Mouse (Mus musculus) bone marrow macrophage, adult 2 months (primary cell): Measurements from ENCODE around the gene Zp2. TPM values are rescaled to one million over a fixed set of nuclear protein-coding genes. Genes with fewer than 3 reads are reported as not detected.
A peak's percentile ranks its signal among the peaks of the same experiment; 100 is the strongest.

Source experiments
- H3K27ac ChIP-seq: 2 replicates; pipeline ENCODE4 v1.5.1; 2012; ENCODE audit warnings: low read depth, low read length; ENCODE audit not compliant: insufficient read depth
- H3K4me1 ChIP-seq: 2 replicates; pipeline ENCODE4 v1.6.1; 2012; ENCODE audit warnings: low read length; ENCODE audit not compliant: control insufficient read depth, insufficient read depth
- H3K4me3 ChIP-seq: 2 replicates; pipeline ENCODE4 v1.5.1; 2012; ENCODE audit warnings: mild to moderate bottlenecking, low read length, moderate library complexity; ENCODE audit not compliant: insufficient read depth
- CTCF ChIP-seq: IDR thresholded peaks from 2 replicates; pipeline ENCODE4 v1.5.1; 2012; ENCODE audit warnings: low read depth, mild to moderate bottlenecking, low read length, moderate library complexity
- POLR2A ChIP-seq: IDR thresholded peaks from 2 replicates; pipeline ENCODE4 v1.6.1; 2012; ENCODE audit warnings: mild to moderate bottlenecking, low read depth, low read length, borderline replicate concordance
- polyA plus RNA-seq: library from polyadenylated mRNA; stranded (reverse); fragments of >200 nt; gene quantifications from 2 replicates; pipeline ENCODE4 v1.2.4, GENCODE M21; 2012; ENCODE audit not compliant: missing spikeins, insufficient read depth, insufficient read length

Zp2 gene
- polyA plus RNA-seq, 1 experiment, result not detected

GRCm38 (mm10) chr7:120104975-120105374 is 40.1 kb downstream of the Zp2 start:
- Histone ChIP-seq H3K27ac (no peak overlapping the region), H3K4me3 (no peak overlapping the region), H3K4me1 (peaks cover 13% of the 10 kb centered on the region)
- no peak for TF ChIP-seq CTCF
- TF ChIP-seq POLR2A, result no peak

GRCm38 (mm10) chr7:120103019-120103567 is 42.0 kb downstream of the Zp2 start:
- Histone ChIP-seq H3K4me3 (peak overlapping the region; percentile 99), H3K27ac (no peak overlapping the region), H3K4me1 (peaks cover 13% of the 10 kb centered on the region)
- TF ChIP-seq CTCF, result no peak

- H3K4me3 ChIP-seq, result peak within 1 kb of the TSS; percentile 99
- peaks cover 13% of the 10 kb centered on the region for H3K4me1 ChIP-seq
- TF ChIP-seq CTCF, result no peak
- no peak; the same call in 1 of the 2 replicates for TF ChIP-seq POLR2A
- H3K27ac ChIP-seq, result peak within 1 kb of the TSS; percentile 52
Measured at GRCm38 (mm10) chr7:120102164-120102972, 42.7 kb downstream of the Zp2 start, which contains the start of gene Tmem159. TSS of gene Tmem159 (plus strand) at chr7:120102353.

- no peak overlapping the region for H3K27ac ChIP-seq
- peak; percentile 94 for TF ChIP-seq CTCF
- no peak for TF ChIP-seq POLR2A
- H3K4me1 ChIP-seq, result peaks cover 5% of the 10 kb centered on the region
- H3K4me3 ChIP-seq, result no peak overlapping the region
Measured at GRCm38 (mm10) chr7:120098403-120098802, 46.7 kb downstream of the Zp2 start.

GRCm38 (mm10) chr7:120097845-120098244 is 47.2 kb downstream of the Zp2 start:
- TF ChIP-seq POLR2A (no peak), CTCF (peak; percentile 72)
- Histone ChIP-seq H3K4me1 (peaks cover 2% of the 10 kb centered on the region; the same call in 1 of the 2 replicates), H3K27ac (no peak overlapping the region), H3K4me3 (peak overlapping the region; percentile 43)

- TF ChIP-seq POLR2A (no peak), CTCF (no peak)
- H3K27ac ChIP-seq, result no peak within 1 kb of the TSS
- H3K4me1 ChIP-seq, result no peaks in the 10 kb centered on the region
- no peak within 1 kb of the TSS for H3K4me3 ChIP-seq
Measured at GRCm38 (mm10) chr7:120095180-120095579, 49.9 kb downstream of the Zp2 start, which contains the start of gene Dnah3. TSS of gene Dnah3 (minus strand) at chr7:120095280.

- Histone ChIP-seq H3K4me3 (no peak overlapping the region), H3K4me1 (no peaks in the 10 kb centered on the region), H3K27ac (no peak overlapping the region)
- TF ChIP-seq POLR2A (no peak), CTCF (no peak)
Measured at GRCm38 (mm10) chr7:120094216-120094615, 50.9 kb downstream of the Zp2 start.

- no peaks in the 10 kb centered on the region for H3K4me1 ChIP-seq
- TF ChIP-seq CTCF, result no peak
- TF ChIP-seq POLR2A, result no peak
- no peak overlapping the region for H3K4me3 ChIP-seq
- H3K27ac ChIP-seq, result no peak overlapping the region
Measured at GRCm38 (mm10) chr7:120093033-120093432, 52.1 kb downstream of the Zp2 start.

GRCm38 (mm10) chr7:120080177-120080576 is 64.9 kb downstream of the Zp2 start:
- Histone ChIP-seq H3K27ac (no peak overlapping the region), H3K4me1 (no peaks in the 10 kb centered on the region), H3K4me3 (no peak overlapping the region)
- no peak for TF ChIP-seq POLR2A
- TF ChIP-seq CTCF, result no peak

Other genes starting within 250 kb of the Zp2 start
- gene Lyrm1, start 249.4 kb downstream of the Zp2 start, polyA plus RNA-seq, result 6.4 and 7.1 TPM in 2 replicates
- 7.8 and 13.0 TPM in 2 replicates for gene Dcun1d3, start 249.0 kb downstream of the Zp2 start, polyA plus RNA-seq
- gene Dnah3, start 50.0 kb downstream of the Zp2 start, polyA plus RNA-seq, result not detected in 2 replicates
- 30.6 and 33.7 TPM in 2 replicates for gene Tmem159, start 42.9 kb downstream of the Zp2 start, polyA plus RNA-seq
- not detected in 2 replicates for gene Anks4b, start 28.6 kb upstream of the Zp2 start, polyA plus RNA-seq
- not detected in 2 replicates for gene Crym, start 56.8 kb upstream of the Zp2 start, polyA plus RNA-seq
- gene Abca14, start 58.7 kb upstream of the Zp2 start, polyA plus RNA-seq, result not detected in 2 replicates
- not detected in 2 replicates for gene Abca15, start 183.4 kb upstream of the Zp2 start, polyA plus RNA-seq